Mouse (Mus musculus) layer of hippocampus, postnatal 14 days (tissue): ENCODE measurements around the gene Cdc14b. TPM values are rescaled to one million over a fixed set of nuclear protein-coding genes. Genes with fewer than 3 reads are reported as not detected.
A peak's percentile ranks its signal among the peaks of the same experiment; 100 is the strongest.

Experiments
- DNase-seq, 2 experiments: peaks; one replicate each; pipeline ENCODE4 v3.0.0; 2021 to 2022; ENCODE audit warnings: low spot score in 2 of 2, mixed read lengths in 1 of 2
- total RNA-seq, 2 experiments: library from RNA; stranded (reverse); gene quantifications; 2 replicates each; pipeline ENCODE4 v1.2.3; 2021

Gene Cdc14b
- total RNA-seq, 2 experiments from 2014 or later = 4.8 to 5.6 TPM

- no peak for DNase-seq
Observed at GRCm38 (mm10) chr13:64237000-64237680, 38.0 kb downstream of the Cdc14b start.

- DNase-seq = no peak
Observed at GRCm38 (mm10) chr13:64235777-64236176, 39.3 kb downstream of the Cdc14b start.

GRCm38 (mm10) chr13:64235062-64235715 lies 39.9 kb downstream of the Cdc14b start:
- DNase-seq = peak in 1 of 2 experiments; percentile 14

- DNase-seq = no peak
Observed at GRCm38 (mm10) chr13:64233139-64233538, 42.0 kb downstream of the Cdc14b start.

GRCm38 (mm10) chr13:64226725-64227124 lies 48.4 kb downstream of the Cdc14b start:
- DNase-seq = no peak

- DNase-seq = no peak
Observed at GRCm38 (mm10) chr13:64225738-64226137, 49.4 kb downstream of the Cdc14b start.

- no peak for DNase-seq
Observed at GRCm38 (mm10) chr13:64214891-64215290, 60.2 kb downstream of the Cdc14b start.

- no peak for DNase-seq
Observed at GRCm38 (mm10) chr13:64211995-64212603, 63.0 kb downstream of the Cdc14b start.

GRCm38 (mm10) chr13:64208146-64208545 lies 66.9 kb downstream of the Cdc14b start:
- DNase-seq = no peak

- no peak for DNase-seq
Observed at GRCm38 (mm10) chr13:64205186-64205585, 69.9 kb downstream of the Cdc14b start.

GRCm38 (mm10) chr13:64204726-64205125 lies 70.4 kb downstream of the Cdc14b start:
- DNase-seq = no peak

GRCm38 (mm10) chr13:64200911-64201310 lies 74.2 kb downstream of the Cdc14b start:
- DNase-seq = no peak

GRCm38 (mm10) chr13:64198310-64198709 lies 76.8 kb downstream of the Cdc14b start:
- no peak for DNase-seq

GRCm38 (mm10) chr13:64197899-64198298 lies 77.2 kb downstream of the Cdc14b start:
- no peak for DNase-seq

- no peak for DNase-seq
Observed at GRCm38 (mm10) chr13:64187065-64187464, 88.0 kb downstream of the Cdc14b start.

- DNase-seq = no peak
Observed at GRCm38 (mm10) chr13:64186516-64186915, 88.6 kb downstream of the Cdc14b start.

GRCm38 (mm10) chr13:64185586-64185985 lies 89.5 kb downstream of the Cdc14b start:
- no peak for DNase-seq

- no peak for DNase-seq
Observed at GRCm38 (mm10) chr13:64185176-64185575, 89.9 kb downstream of the Cdc14b start.

GRCm38 (mm10) chr13:64184361-64184760 lies 90.7 kb downstream of the Cdc14b start:
- DNase-seq = no peak

- DNase-seq = no peak
Observed at GRCm38 (mm10) chr13:64183583-64183982, 91.5 kb downstream of the Cdc14b start.

GRCm38 (mm10) chr13:64182091-64182490 lies 93.0 kb downstream of the Cdc14b start:
- no peak for DNase-seq

GRCm38 (mm10) chr13:64180888-64181287 lies 94.2 kb downstream of the Cdc14b start:
- peak; percentile 28 to 44 for DNase-seq
